Mouse (Mus musculus): ENCODE results near the gene Vnn1. TPM values are rescaled to one million over a fixed set of nuclear protein-coding genes. Genes with fewer than 3 reads are reported as not detected.

Gene Vnn1
- polyA plus RNA-seq (2015; fragmentation: Nextera tagmentation; extraction: Ambion mirVana): 0.43 and 0.56 TPM in 2 replicates

DNA sequence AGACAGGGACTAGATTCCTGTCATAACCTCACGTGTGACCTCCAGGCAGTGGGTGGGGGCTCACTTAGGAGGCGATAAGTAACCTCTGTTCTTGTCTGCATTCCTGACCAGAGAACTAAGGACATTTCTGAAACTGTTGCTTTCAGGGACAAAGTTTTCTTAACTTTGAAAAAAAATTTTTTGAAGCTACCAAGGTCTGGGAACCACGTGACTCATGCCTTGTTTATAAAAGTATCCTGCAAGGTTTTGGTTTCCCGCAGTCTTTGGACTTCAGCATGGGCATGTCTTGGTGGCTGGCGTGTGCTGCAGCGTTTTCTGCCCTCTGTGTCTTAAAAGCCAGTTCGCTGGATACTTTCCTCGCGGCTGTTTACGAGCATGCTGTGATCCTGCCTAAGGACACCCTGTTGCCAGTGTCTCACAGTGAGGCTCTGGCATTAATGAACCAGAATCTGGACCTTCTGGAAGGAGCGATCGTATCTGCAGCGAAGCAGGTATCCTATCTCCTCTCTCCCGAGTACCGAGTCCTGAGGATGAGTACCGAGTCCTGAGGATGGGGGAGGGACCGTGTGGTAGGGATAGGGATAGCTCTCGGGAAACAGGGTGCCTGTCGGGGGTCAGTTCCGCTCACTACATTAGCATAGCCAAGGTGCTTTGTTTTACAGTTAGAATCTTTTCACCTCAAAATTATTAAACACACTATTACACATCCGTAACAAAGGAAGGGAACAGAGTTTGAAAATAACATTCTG lies at the start of gene Vnn1:
Gene Vnn1 (plus strand): TSS at position 88 of the 749 bp plus-strand sequence.
- H3K9ac ChIP-seq: no peak within 1 kb of the TSS

DNA sequence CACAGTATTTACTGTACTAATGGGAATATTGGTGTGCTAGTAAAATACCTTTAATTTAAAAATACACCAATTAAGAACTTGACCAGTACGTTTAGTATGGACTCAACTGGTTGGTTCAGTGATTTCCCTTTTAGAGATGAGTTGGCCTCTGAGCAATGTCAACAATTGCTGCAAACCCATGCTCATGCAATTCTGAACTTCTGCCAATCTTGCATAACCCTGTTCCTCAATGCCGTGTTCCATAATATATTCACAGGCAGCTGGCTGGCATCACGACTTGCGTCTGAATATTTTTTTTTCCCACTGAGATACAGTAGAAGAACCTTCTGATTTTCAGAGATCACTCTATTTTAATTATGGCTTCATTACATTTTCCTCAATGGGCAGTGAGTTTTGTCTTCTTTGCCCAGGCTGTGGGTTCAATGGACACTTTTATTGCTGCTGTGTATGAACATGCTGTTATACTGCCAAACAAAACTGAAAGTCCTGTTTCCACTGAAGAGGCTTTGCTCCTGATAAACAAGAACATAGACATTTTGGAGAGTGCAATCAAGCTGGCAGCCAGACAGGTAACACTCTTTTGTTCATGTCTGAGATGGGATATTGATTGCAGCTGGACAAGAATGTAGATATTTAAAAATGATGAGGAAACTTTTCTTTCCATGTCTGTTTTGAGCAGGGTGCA lies 43.1 kb upstream of the Vnn1 start, which contains the start of gene Vnn3:
Gene Vnn3 (plus strand): TSS at position 235 of the 685 bp plus-strand sequence.
- ATAC-seq (ENCODE audit: insufficient number of reproducible peaks, low FRiP score, low TSS enrichment, low read depth): no peak
- H3K9ac ChIP-seq: no peak within 1 kb of the TSS
- no peaks in the 10 kb centered on the region for H3K4me1 ChIP-seq
- WGBS: 72% methylated on average over 4 of the region's 4 CpGs
- H3K27ac ChIP-seq (replicated peaks): no peak within 1 kb of the TSS
- no peaks in the 10 kb centered on the region for H3K36me3 ChIP-seq
- H3K27me3 ChIP-seq: no peaks in the 10 kb centered on the region
- no peak within 1 kb of the TSS for H3K4me3 ChIP-seq (replicated peaks)
- no peak within 1 kb of the TSS for H3K4me2 ChIP-seq (replicated peaks)
- no peaks in the 10 kb centered on the region for H3K9me3 ChIP-seq (replicated peaks)

More for the DNA sequence above, at the start of gene Vnn1:
- no peaks in the 10 kb centered on the region for H3K27me3 ChIP-seq
- H3K9me3 ChIP-seq (replicated peaks): no peaks in the 10 kb centered on the region
- no peak for ATAC-seq (ENCODE audit: insufficient number of reproducible peaks, low FRiP score, low TSS enrichment, low read depth)
- H3K36me3 ChIP-seq: no peaks in the 10 kb centered on the region
- WGBS: 28% methylated on average over 21 of the region's 21 CpGs
- peak within 1 kb of the TSS; percentile 30 for H3K4me3 ChIP-seq (replicated peaks)
- H3K4me2 ChIP-seq (replicated peaks): peak within 1 kb of the TSS; percentile 49
- H3K27ac ChIP-seq (replicated peaks): no peak within 1 kb of the TSS
- peaks cover 10% of the 10 kb centered on the region; the same call in 1 of the 2 replicates for H3K4me1 ChIP-seq

DNA sequence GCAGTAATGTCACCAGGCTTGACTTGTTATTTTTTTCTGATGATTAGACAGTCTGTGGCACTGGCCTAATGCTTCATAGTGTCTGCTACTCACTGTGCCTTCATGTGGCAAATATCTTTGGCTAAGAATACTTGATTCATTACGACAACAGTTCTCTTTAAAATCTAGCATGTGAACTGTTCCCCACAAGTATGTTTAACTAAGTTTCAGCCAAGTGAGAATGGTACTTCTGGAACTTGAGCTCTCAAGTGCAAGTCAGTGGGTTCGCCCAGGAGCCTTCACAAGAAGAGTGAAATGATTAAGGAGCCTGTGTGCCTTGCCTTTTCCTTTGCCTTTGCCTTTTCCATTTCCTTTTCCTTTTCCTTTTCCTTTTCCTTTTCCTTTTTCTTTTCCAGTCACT lies 42.4 kb upstream of the Vnn1 start:
- no peaks in the 10 kb centered on the region for H3K36me3 ChIP-seq
- H3K4me3 ChIP-seq (replicated peaks): no peak overlapping the region
- no peak for ATAC-seq (ENCODE audit: insufficient number of reproducible peaks, low FRiP score, low TSS enrichment, low read depth)
- H3K27ac ChIP-seq (replicated peaks): no peak overlapping the region
- no peaks in the 10 kb centered on the region for H3K27me3 ChIP-seq
- no peaks in the 10 kb centered on the region for H3K4me1 ChIP-seq
- 73% methylated on average over 2 of the region's 2 CpGs for WGBS
- no peak overlapping the region for H3K4me2 ChIP-seq (replicated peaks)
- H3K9me3 ChIP-seq (replicated peaks): no peaks in the 10 kb centered on the region
- H3K9ac ChIP-seq: no peak overlapping the region

DNA sequence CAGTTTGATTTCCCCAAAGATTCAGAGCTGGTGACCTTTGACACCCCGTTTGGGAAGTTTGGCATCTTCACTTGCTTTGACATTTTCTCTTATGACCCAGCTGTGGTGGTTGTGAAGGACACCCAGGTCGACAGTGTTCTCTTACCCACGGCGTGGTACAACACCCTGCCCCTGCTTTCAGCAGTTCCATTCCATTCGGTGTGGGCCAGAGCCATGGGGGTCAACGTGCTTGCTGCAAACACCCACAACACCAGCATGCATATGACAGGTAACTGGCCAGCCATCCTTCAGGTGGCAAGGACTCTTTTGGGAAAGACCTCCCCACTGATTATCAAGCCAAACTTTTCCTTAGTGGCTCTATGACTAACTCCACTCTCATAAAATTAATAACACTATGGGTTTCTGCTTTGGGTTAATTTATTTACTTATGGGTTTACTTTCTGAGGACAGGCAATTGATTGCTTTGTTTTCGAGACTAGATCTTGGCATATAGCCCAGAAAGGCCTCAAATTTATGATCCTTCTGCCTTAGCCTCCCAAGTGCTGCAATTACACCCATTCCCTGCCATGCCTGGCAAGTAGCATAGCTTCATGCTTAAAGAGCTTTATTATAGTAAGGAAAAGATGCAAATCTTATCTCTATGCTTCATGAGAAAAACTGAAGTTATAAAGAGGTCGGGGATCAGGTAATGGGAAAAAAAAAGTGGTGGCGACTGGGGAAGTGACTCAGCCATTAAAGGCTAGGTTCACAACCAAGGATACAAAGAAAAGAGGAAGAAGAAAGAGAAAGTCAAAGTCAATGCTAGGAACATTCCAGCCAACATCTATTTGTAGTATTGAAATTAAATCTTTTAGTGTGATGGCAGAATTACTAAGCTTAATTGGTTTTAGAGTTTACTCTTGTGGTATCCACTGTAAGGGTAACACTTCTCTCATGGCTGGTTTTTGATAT lies 29.9 kb upstream of the Vnn1 start:
- no peak overlapping the region for H3K4me2 ChIP-seq (replicated peaks)
- 78% methylated on average over 9 of the region's 9 CpGs for WGBS
- H3K27ac ChIP-seq (replicated peaks): no peak overlapping the region
- H3K9me3 ChIP-seq (replicated peaks): no peaks in the 10 kb centered on the region
- no peaks in the 10 kb centered on the region for H3K4me1 ChIP-seq
- H3K36me3 ChIP-seq: no peaks in the 10 kb centered on the region
- no peak for ATAC-seq (ENCODE audit: insufficient number of reproducible peaks, low FRiP score, low TSS enrichment, low read depth)
- no peaks in the 10 kb centered on the region for H3K27me3 ChIP-seq
- no peak overlapping the region for H3K9ac ChIP-seq
- H3K4me3 ChIP-seq (replicated peaks): no peak overlapping the region

DNA sequence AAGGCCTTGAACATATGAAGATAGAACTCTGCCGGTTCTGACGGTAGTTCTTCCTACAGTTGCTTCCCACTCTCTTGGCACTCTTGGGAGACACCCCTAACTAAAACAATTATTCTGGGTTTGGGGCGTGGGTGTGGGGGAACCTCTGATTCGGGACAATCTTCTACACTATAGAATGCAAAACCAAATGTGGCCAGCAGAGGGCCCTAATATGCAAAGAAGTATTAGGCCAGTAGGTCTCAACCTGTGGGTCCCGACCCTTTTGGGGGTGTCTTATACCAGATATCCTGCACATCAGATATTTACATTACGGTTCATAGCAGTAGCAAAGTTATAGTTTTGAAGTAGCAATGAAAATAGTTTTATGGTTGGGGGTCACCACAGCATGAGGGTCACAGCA lies 13.8 kb upstream of the Vnn1 start:
- Histone ChIP-seq H3K27ac (replicated peaks) (no peak overlapping the region), H3K27me3 (no peaks in the 10 kb centered on the region), H3K4me1 (no peaks in the 10 kb centered on the region), H3K4me3 (replicated peaks) (no peak overlapping the region), H3K9me3 (replicated peaks) (no peaks in the 10 kb centered on the region), H3K36me3 (no peaks in the 10 kb centered on the region), H3K9ac (no peak overlapping the region), H3K4me2 (replicated peaks) (no peak overlapping the region)
- 90% methylated on average over 6 of the region's 6 CpGs for WGBS
- no peak for ATAC-seq (ENCODE audit: insufficient number of reproducible peaks, low FRiP score, low TSS enrichment, low read depth)

DNA sequence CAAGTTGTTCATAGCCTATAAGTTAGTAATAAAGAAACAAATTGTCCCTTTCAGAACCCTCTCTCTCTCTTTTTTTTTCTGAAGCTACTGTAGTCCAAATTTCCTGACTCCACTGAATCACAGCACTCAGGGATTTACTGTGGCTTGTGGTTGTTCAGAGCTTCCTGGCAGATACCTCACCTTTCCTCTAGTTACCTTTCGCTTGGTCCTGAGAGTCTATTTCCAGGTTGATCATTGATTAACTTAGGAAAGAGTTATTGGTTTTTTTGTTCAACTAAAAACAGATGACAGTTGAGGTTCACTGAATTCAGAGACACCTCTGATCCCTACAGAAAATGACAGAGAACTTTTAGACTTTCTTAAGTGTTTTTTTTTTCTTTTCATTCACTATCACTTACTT lies 9.6 kb upstream of the Vnn1 start:
- no peaks in the 10 kb centered on the region for H3K9me3 ChIP-seq (replicated peaks)
- ATAC-seq (ENCODE audit: insufficient number of reproducible peaks, low FRiP score, low TSS enrichment, low read depth): no peak
- no peaks in the 10 kb centered on the region for H3K36me3 ChIP-seq
- no peak overlapping the region for H3K9ac ChIP-seq
- H3K4me3 ChIP-seq (replicated peaks): no peak overlapping the region
- H3K27ac ChIP-seq (replicated peaks): no peak overlapping the region
- H3K27me3 ChIP-seq: no peaks in the 10 kb centered on the region
- H3K4me2 ChIP-seq (replicated peaks): no peak overlapping the region
- WGBS: 89% methylated on average over 1 of the region's 1 CpGs
- H3K4me1 ChIP-seq: no peaks in the 10 kb centered on the region

DNA sequence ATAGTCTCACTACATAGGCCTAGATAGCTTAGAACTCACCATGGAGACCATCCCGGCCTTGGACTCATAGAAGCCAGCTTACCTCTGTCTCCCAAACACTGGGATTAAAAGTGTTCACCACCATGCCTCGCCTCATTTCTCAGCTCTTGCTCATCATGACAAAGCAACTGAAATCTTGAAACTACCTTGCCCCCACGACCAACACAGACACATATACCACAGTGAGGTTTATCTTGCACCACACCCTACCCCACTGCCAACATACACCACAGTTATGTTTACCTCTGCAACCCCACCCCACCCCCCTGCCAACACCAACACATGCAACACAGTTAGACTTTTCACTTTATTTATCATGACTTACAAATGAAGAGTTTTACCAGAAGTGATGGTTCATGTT lies 8.4 kb upstream of the Vnn1 start:
- no peak for ATAC-seq (ENCODE audit: insufficient number of reproducible peaks, low FRiP score, low TSS enrichment, low read depth)

DNA sequence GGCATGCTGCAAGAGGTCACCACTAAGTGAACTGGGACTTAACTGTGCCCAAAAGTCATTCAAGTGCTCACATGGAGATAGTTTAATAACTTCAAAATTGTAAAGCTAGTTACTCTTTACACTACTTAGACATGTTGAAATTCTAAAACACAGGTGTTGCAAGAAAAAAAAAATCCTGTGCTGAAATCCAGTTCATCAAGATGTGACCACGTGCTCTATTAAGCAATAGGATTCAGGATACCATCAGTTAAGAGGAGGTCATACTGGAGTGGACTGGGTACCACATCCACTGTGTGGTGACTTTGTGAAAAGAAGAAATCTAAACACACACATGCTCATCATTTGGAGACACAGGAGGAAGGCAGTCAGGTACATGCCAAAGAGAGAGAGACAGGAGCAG lies 1.5 kb upstream of the Vnn1 start:
- Histone ChIP-seq H3K4me3 (replicated peaks) (no peak overlapping the region), H3K27ac (replicated peaks) (no peak overlapping the region), H3K9me3 (replicated peaks) (no peaks in the 10 kb centered on the region), H3K9ac (no peak overlapping the region), H3K4me1 (peaks cover 10% of the 10 kb centered on the region; the same call in 1 of the 2 replicates), H3K4me2 (replicated peaks) (no peak overlapping the region), H3K27me3 (no peaks in the 10 kb centered on the region), H3K36me3 (no peaks in the 10 kb centered on the region)
- WGBS: 85% methylated on average over 1 of the region's 1 CpGs
- no peak for ATAC-seq (ENCODE audit: insufficient number of reproducible peaks, low FRiP score, low TSS enrichment, low read depth)

More for the DNA sequence above, 8.4 kb upstream of the Vnn1 start:
- Histone ChIP-seq H3K27me3 (no peaks in the 10 kb centered on the region), H3K27ac (replicated peaks) (no peak overlapping the region), H3K9me3 (replicated peaks) (no peaks in the 10 kb centered on the region), H3K4me1 (no peaks in the 10 kb centered on the region), H3K4me2 (replicated peaks) (no peak overlapping the region), H3K4me3 (replicated peaks) (no peak overlapping the region), H3K36me3 (no peaks in the 10 kb centered on the region), H3K9ac (no peak overlapping the region)
- WGBS: 82% methylated on average over 3 of the region's 3 CpGs

DNA sequence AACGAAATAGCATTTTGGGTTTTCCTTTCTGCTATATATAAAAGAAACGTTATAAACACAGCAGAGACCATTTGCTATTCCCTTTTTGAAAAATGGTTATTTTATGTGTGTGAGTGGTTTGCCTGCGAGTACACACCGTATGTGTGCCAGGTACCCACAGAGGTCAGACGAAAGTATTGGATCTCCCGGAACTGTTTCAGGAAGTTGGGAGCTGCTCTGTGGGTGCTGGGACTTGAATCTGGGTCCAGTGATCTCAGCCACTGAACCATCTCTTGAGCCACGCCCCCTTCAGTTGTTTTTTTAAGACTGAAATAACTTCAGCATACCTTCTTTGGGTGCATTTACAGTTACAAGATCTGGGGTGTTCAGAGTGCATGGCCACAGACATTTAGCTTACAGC lies 888 bp downstream of the Vnn1 start:
- Histone ChIP-seq H3K27me3 (no peaks in the 10 kb centered on the region), H3K27ac (replicated peaks) (no peak overlapping the region), H3K9ac (no peak overlapping the region), H3K4me2 (replicated peaks) (no peak overlapping the region), H3K36me3 (no peaks in the 10 kb centered on the region), H3K4me3 (replicated peaks) (no peak overlapping the region), H3K9me3 (replicated peaks) (no peaks in the 10 kb centered on the region), H3K4me1 (peaks cover 10% of the 10 kb centered on the region; the same call in 1 of the 2 replicates)
- WGBS: 72% methylated on average over 7 of the region's 7 CpGs
- ATAC-seq (ENCODE audit: insufficient number of reproducible peaks, low FRiP score, low TSS enrichment, low read depth): no peak

DNA sequence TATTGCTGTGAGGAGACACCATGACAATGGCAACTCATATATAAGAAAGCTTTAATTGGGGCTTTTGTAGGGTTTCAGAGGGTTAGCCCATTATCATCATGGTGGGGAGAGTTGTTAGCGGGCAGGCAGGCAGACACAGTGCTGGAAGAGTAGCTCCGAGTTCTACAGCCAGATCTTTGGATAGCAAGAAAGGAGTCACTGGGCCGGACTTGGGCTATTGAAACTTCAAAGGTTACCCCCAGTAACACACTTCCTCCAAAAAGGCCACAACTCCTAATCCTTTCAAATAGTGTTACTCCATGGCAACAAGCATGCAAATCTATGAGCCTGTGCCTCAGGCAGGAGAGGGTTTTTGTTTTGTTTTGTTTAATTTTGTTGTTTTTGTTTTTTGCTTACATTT lies 6.6 kb downstream of the Vnn1 start:
- 84% methylated on average over 3 of the region's 3 CpGs for WGBS
- ATAC-seq (ENCODE audit: insufficient number of reproducible peaks, low FRiP score, low TSS enrichment, low read depth): no peak

DNA sequence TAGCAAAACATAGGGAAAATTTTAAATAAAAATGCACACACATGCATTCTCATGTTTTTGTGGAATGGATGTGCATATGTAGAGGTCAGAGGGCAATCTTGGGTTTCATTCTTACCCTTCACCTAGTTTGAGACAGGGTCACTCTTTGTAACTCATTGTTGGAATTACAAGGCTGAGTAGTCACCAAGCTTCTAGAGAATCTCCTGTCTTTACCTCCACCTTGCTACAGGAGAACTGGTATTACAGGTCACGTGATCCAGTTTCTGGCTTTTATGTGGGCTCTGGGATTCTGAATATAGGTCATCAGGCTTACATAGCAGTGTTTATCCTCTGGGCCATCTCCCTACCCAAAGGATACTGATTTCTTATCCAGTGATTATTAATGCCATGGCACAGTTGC lies 11.2 kb downstream of the Vnn1 start:
- Histone ChIP-seq H3K27me3 (no peaks in the 10 kb centered on the region), H3K4me3 (replicated peaks) (no peak overlapping the region), H3K4me2 (replicated peaks) (no peak overlapping the region), H3K36me3 (no peaks in the 10 kb centered on the region), H3K9ac (no peak overlapping the region), H3K4me1 (no peaks in the 10 kb centered on the region), H3K27ac (replicated peaks) (no peak overlapping the region), H3K9me3 (replicated peaks) (no peaks in the 10 kb centered on the region)
- WGBS: 82% methylated on average over 1 of the region's 1 CpGs
- no peak for ATAC-seq (ENCODE audit: insufficient number of reproducible peaks, low FRiP score, low TSS enrichment, low read depth)

More for the DNA sequence above, 6.6 kb downstream of the Vnn1 start:
- Histone ChIP-seq H3K4me2 (replicated peaks) (no peak overlapping the region), H3K4me3 (replicated peaks) (no peak overlapping the region), H3K4me1 (no peaks in the 10 kb centered on the region), H3K36me3 (no peaks in the 10 kb centered on the region), H3K9me3 (replicated peaks) (no peaks in the 10 kb centered on the region), H3K27ac (replicated peaks) (no peak overlapping the region), H3K27me3 (no peaks in the 10 kb centered on the region), H3K9ac (no peak overlapping the region)
